Mouse (Mus musculus): ENCODE results near the gene Nabp1. TPM values are rescaled to one million over a fixed set of nuclear protein-coding genes. Genes with fewer than 3 reads are reported as not detected.

Nabp1 gene
- 13.2 and 14.3 TPM in 2 replicates for polyA plus RNA-seq (2015; fragmentation: Nextera tagmentation; extraction: Ambion mirVana)

- peak within 1 kb of the TSS; percentile 77 for H3K9ac ChIP-seq
- ATAC-seq, result peak; percentile 99
- H3K27ac ChIP-seq, result peak within 1 kb of the TSS; percentile 86
- peak within 1 kb of the TSS; percentile 66 for H3K4me3 ChIP-seq (replicated peaks)
- peak within 1 kb of the TSS; percentile 92 for H3K4me2 ChIP-seq (replicated peaks)
- WGBS, result 0% methylated on average over 51 of the region's 51 CpGs
- no peaks in the 10 kb centered on the region for H3K36me3 ChIP-seq
- no peaks in the 10 kb centered on the region for H3K4me1 ChIP-seq (replicated peaks)
- no peaks in the 10 kb centered on the region for H3K27me3 ChIP-seq (replicated peaks)
- no peaks in the 10 kb centered on the region for H3K9me3 ChIP-seq
These were observed at the start of gene Nabp1 for GRCm38 (mm10) chr1:51478262-51479026. Nabp1 (minus strand) TSS chr1:51478425.

GRCm38 (mm10) chr1:51525563-51526265 lies 47.5 kb upstream of the Nabp1 start:
- H3K9me3 ChIP-seq, result no peaks in the 10 kb centered on the region
- H3K36me3 ChIP-seq, result no peaks in the 10 kb centered on the region
- no peak for ATAC-seq
- H3K4me1 ChIP-seq (replicated peaks), result no peaks in the 10 kb centered on the region
- no peak overlapping the region for H3K27ac ChIP-seq
- no peak overlapping the region for H3K9ac ChIP-seq
- 74% methylated on average over 1 of the region's 1 CpGs for WGBS
- H3K4me3 ChIP-seq (replicated peaks), result no peak overlapping the region
- H3K27me3 ChIP-seq (replicated peaks), result no peaks in the 10 kb centered on the region
- no peak overlapping the region for H3K4me2 ChIP-seq (replicated peaks)

GRCm38 (mm10) chr1:51521651-51522050 lies 43.4 kb upstream of the Nabp1 start:
- H3K4me1 ChIP-seq (replicated peaks), result no peaks in the 10 kb centered on the region
- H3K9ac ChIP-seq, result no peak overlapping the region
- WGBS, result 82% methylated on average over 8 of the region's 8 CpGs
- no peaks in the 10 kb centered on the region for H3K27me3 ChIP-seq (replicated peaks)
- H3K9me3 ChIP-seq, result no peaks in the 10 kb centered on the region
- H3K4me3 ChIP-seq (replicated peaks), result no peak overlapping the region
- H3K4me2 ChIP-seq (replicated peaks), result no peak overlapping the region
- ATAC-seq, result no peak
- H3K36me3 ChIP-seq, result no peaks in the 10 kb centered on the region
- no peak overlapping the region for H3K27ac ChIP-seq

- H3K36me3 ChIP-seq, result no peaks in the 10 kb centered on the region
- no peak overlapping the region for H3K9ac ChIP-seq
- no peaks in the 10 kb centered on the region for H3K4me1 ChIP-seq (replicated peaks)
- no peak overlapping the region for H3K27ac ChIP-seq
- H3K27me3 ChIP-seq (replicated peaks), result no peaks in the 10 kb centered on the region
- WGBS, result 85% methylated on average over 5 of the region's 5 CpGs
- no peak for ATAC-seq
- H3K4me3 ChIP-seq (replicated peaks), result no peak overlapping the region
- no peaks in the 10 kb centered on the region for H3K9me3 ChIP-seq
- no peak overlapping the region for H3K4me2 ChIP-seq (replicated peaks)
These were observed 42.1 kb upstream of the Nabp1 start for GRCm38 (mm10) chr1:51520246-51520780.

GRCm38 (mm10) chr1:51519112-51519511 lies 40.9 kb upstream of the Nabp1 start:
- Histone ChIP-seq H3K9me3 (no peaks in the 10 kb centered on the region), H3K36me3 (no peaks in the 10 kb centered on the region), H3K4me1 (replicated peaks) (peaks cover 3% of the 10 kb centered on the region; the same call in 1 of the 2 replicates), H3K27me3 (replicated peaks) (no peaks in the 10 kb centered on the region), H3K4me3 (replicated peaks) (no peak overlapping the region), H3K4me2 (replicated peaks) (no peak overlapping the region), H3K9ac (no peak overlapping the region), H3K27ac (no peak overlapping the region)
- WGBS, result 90% methylated on average over 3 of the region's 3 CpGs
- ATAC-seq, result no peak

- H3K9ac ChIP-seq, result no peak overlapping the region
- ATAC-seq, result no peak
- H3K4me2 ChIP-seq (replicated peaks), result no peak overlapping the region
- H3K27me3 ChIP-seq (replicated peaks), result no peaks in the 10 kb centered on the region
- no peak overlapping the region for H3K4me3 ChIP-seq (replicated peaks)
- H3K9me3 ChIP-seq, result no peaks in the 10 kb centered on the region
- no peaks in the 10 kb centered on the region for H3K36me3 ChIP-seq
- H3K27ac ChIP-seq, result no peak overlapping the region
- H3K4me1 ChIP-seq (replicated peaks), result peaks cover 3% of the 10 kb centered on the region; the same call in 1 of the 2 replicates
- 77% methylated on average over 2 of the region's 2 CpGs for WGBS
These were observed 37.4 kb upstream of the Nabp1 start for GRCm38 (mm10) chr1:51515625-51516024.

- no peak overlapping the region for H3K4me2 ChIP-seq (replicated peaks)
- H3K27ac ChIP-seq, result no peak overlapping the region
- no peaks in the 10 kb centered on the region for H3K9me3 ChIP-seq
- 59% methylated on average over 3 of the region's 3 CpGs for WGBS
- peaks cover 3% of the 10 kb centered on the region; the same call in 1 of the 2 replicates for H3K4me1 ChIP-seq (replicated peaks)
- H3K9ac ChIP-seq, result no peak overlapping the region
- H3K27me3 ChIP-seq (replicated peaks), result no peaks in the 10 kb centered on the region
- no peaks in the 10 kb centered on the region for H3K36me3 ChIP-seq
- H3K4me3 ChIP-seq (replicated peaks), result no peak overlapping the region
- no peak for ATAC-seq
These were observed 36.8 kb upstream of the Nabp1 start for GRCm38 (mm10) chr1:51515041-51515440.

- no peak for ATAC-seq
- H3K4me1 ChIP-seq (replicated peaks), result peaks cover 3% of the 10 kb centered on the region; the same call in 1 of the 2 replicates
- no peaks in the 10 kb centered on the region for H3K9me3 ChIP-seq
- H3K36me3 ChIP-seq, result no peaks in the 10 kb centered on the region
- H3K27me3 ChIP-seq (replicated peaks), result no peaks in the 10 kb centered on the region
- no peak overlapping the region for H3K27ac ChIP-seq
- H3K9ac ChIP-seq, result no peak overlapping the region
- 56% methylated on average over 2 of the region's 2 CpGs for WGBS
- no peak overlapping the region for H3K4me3 ChIP-seq (replicated peaks)
- no peak overlapping the region for H3K4me2 ChIP-seq (replicated peaks)
These were observed 36.2 kb upstream of the Nabp1 start for GRCm38 (mm10) chr1:51514379-51514778.

- ATAC-seq, result no peak
- 88% methylated on average over 7 of the region's 7 CpGs for WGBS
These were observed 35.0 kb upstream of the Nabp1 start for GRCm38 (mm10) chr1:51513059-51513713.

GRCm38 (mm10) chr1:51512326-51512725 lies 34.1 kb upstream of the Nabp1 start:
- Histone ChIP-seq H3K36me3 (no peaks in the 10 kb centered on the region), H3K27me3 (replicated peaks) (no peaks in the 10 kb centered on the region), H3K4me2 (replicated peaks) (no peak overlapping the region), H3K9me3 (no peaks in the 10 kb centered on the region), H3K4me3 (replicated peaks) (no peak overlapping the region), H3K27ac (no peak overlapping the region), H3K4me1 (replicated peaks) (peaks cover 10% of the 10 kb centered on the region; the same call in 1 of the 2 replicates), H3K9ac (no peak overlapping the region)
- no peak for ATAC-seq
- 83% methylated on average over 2 of the region's 2 CpGs for WGBS

More at GRCm38 (mm10) chr1:51513059-51513713, 35.0 kb upstream of the Nabp1 start:
- H3K4me2 ChIP-seq (replicated peaks), result no peak overlapping the region
- H3K27ac ChIP-seq, result no peak overlapping the region
- H3K36me3 ChIP-seq, result no peaks in the 10 kb centered on the region
- H3K27me3 ChIP-seq (replicated peaks), result no peaks in the 10 kb centered on the region
- peaks cover 10% of the 10 kb centered on the region; the same call in 1 of the 2 replicates for H3K4me1 ChIP-seq (replicated peaks)
- no peak overlapping the region for H3K9ac ChIP-seq
- no peak overlapping the region for H3K4me3 ChIP-seq (replicated peaks)
- H3K9me3 ChIP-seq, result no peaks in the 10 kb centered on the region

- 46% methylated on average over 8 of the region's 8 CpGs for WGBS
- no peak for ATAC-seq
- H3K4me2 ChIP-seq (replicated peaks), result peak overlapping the region; percentile 17; the same call in 1 of the 2 replicates
- H3K4me3 ChIP-seq (replicated peaks), result no peak overlapping the region
- H3K27me3 ChIP-seq (replicated peaks), result no peaks in the 10 kb centered on the region
- H3K4me1 ChIP-seq (replicated peaks), result peaks cover 9% of the 10 kb centered on the region; the same call in 1 of the 2 replicates
- no peaks in the 10 kb centered on the region for H3K9me3 ChIP-seq
- H3K27ac ChIP-seq, result 0 out of 2 replicates have a peak overlapping the region, but pooled peaks have one; percentile 40
- H3K36me3 ChIP-seq, result no peaks in the 10 kb centered on the region
- no peak overlapping the region for H3K9ac ChIP-seq
These were observed 31.6 kb upstream of the Nabp1 start for GRCm38 (mm10) chr1:51509776-51510175.

- Histone ChIP-seq H3K4me1 (replicated peaks) (0 out of 2 replicates have a peak, but pooled peaks cover 7% of the 10 kb centered on the region), H3K27me3 (replicated peaks) (no peaks in the 10 kb centered on the region), H3K9me3 (no peaks in the 10 kb centered on the region), H3K27ac (peak overlapping the region; percentile 58; the same call in 1 of the 2 replicates), H3K4me3 (replicated peaks) (no peak overlapping the region), H3K36me3 (no peaks in the 10 kb centered on the region), H3K9ac (no peak overlapping the region), H3K4me2 (replicated peaks) (no peak overlapping the region)
- peak; percentile 98 for ATAC-seq
- WGBS, result 7% methylated on average over 7 of the region's 7 CpGs
These were observed 30.9 kb upstream of the Nabp1 start for GRCm38 (mm10) chr1:51509083-51509482.

All from intestine, embryonic 15.5 days (tissue).